Mouse (Mus musculus) limb, embryonic 14.5 days (tissue): Measurements from ENCODE around the gene Tcf7l2. TPM values are rescaled to one million over a fixed set of nuclear protein-coding genes. Genes with fewer than 3 reads are reported as not detected.

Source experiments
- ATAC-seq: fragments of 200-750 bp; cut with Nextera tagmentation; 2 replicates; pipeline ENCODE4 v1.8.0; 2017; ENCODE audit warnings: low read depth, moderate number of reproducible peaks, moderate TSS enrichment; ENCODE audit not compliant: low FRiP score
- DNase-seq: peaks from one replicate; pipeline ENCODE4 v3.0.0-alpha.2; 2015; ENCODE audit warnings: low spot score
- H3K27ac ChIP-seq: fragments of 300-500 bp; sonication (generic); replicated peaks from 2 replicates; pipeline ENCODE4 v1.5.1; 2014; ENCODE audit warnings: low read depth, mild to moderate bottlenecking, low read length, moderate library complexity, mixed read lengths
- H3K27me3 ChIP-seq: fragments of 300-500 bp; sonication (generic); 2 replicates; pipeline ENCODE4 v1.6.1; 2014; ENCODE audit warnings: low read length, mixed read lengths; ENCODE audit not compliant: control insufficient read depth, insufficient read depth
- H3K36me3 ChIP-seq: fragments of 300-500 bp; sonication (generic); 2 replicates; pipeline ENCODE4 v1.6.1; 2014; ENCODE audit warnings: mild to moderate bottlenecking, low read length, moderate library complexity, mixed read lengths; ENCODE audit not compliant: control insufficient read depth, insufficient read depth
- H3K4me1 ChIP-seq: fragments of 300-500 bp; sonication (generic); 2 replicates; pipeline ENCODE4 v1.6.1; 2014; ENCODE audit warnings: antibody characterized with exemption, low read length, mixed read lengths; ENCODE audit not compliant: control insufficient read depth, insufficient read depth
- H3K4me2 ChIP-seq: fragments of 300-500 bp; sonication (generic); replicated peaks from 2 replicates; pipeline ENCODE4 v1.6.1; 2014; ENCODE audit warnings: low read depth, mild to moderate bottlenecking, low read length, moderate library complexity; ENCODE audit not compliant: severe bottlenecking
- H3K4me3 ChIP-seq: fragments of 300-500 bp; sonication (generic); replicated peaks from 2 replicates; pipeline ENCODE4 v1.5.1; 2014; ENCODE audit warnings: low read length
- H3K9ac ChIP-seq: fragments of 300-500 bp; sonication (generic); 2 replicates; pipeline ENCODE4 v1.6.1; 2014; ENCODE audit warnings: mild to moderate bottlenecking, low read depth, low read length, moderate library complexity; ENCODE audit not compliant: severe bottlenecking
- H3K9me3 ChIP-seq: fragments of 300-500 bp; sonication (generic); 2 replicates; pipeline ENCODE4 v1.6.1; 2016; ENCODE audit warnings: low read length; ENCODE audit not compliant: control insufficient read depth
- POLR2A ChIP-seq: fragments of 200-500 bp; IDR thresholded peaks from 2 replicates; pipeline ENCODE4 v1.8.0; 2012; ENCODE audit warnings: inconsistent platforms, mild to moderate bottlenecking, moderate library complexity, borderline replicate concordance; ENCODE audit not compliant: insufficient read depth, insufficient read length; ENCODE audit errors: extremely low read depth
- WGBS: fragments of 180-500 bp; shearing (Covaris S2); extraction: QIAGEN DNeasy Blood & Tissue Kit; methylation state at CpG from one replicate; pipeline ENCODE4 v1.1.7; 2014; 5-methylcytosine and 5-hydroxymethylcytosine counted together
- polyA plus RNA-seq, 2 experiments: library from polyadenylated mRNA; depleted of rRNA in 1 of 2; stranded (reverse) in 1 of 2; unstranded in 1 of 2; fragments of >200 nt; fragmentation: Nextera tagmentation in 1 of 2; extraction: Ambion mirVana in 1 of 2; gene quantifications; 2 replicates each; pipeline versions ENCODE4 v1.2.1 to v1.2.3; 2012 to 2014

Tcf7l2 gene
- polyA plus RNA-seq, 2 experiments, result 51.6 to 134 TPM

DNA sequence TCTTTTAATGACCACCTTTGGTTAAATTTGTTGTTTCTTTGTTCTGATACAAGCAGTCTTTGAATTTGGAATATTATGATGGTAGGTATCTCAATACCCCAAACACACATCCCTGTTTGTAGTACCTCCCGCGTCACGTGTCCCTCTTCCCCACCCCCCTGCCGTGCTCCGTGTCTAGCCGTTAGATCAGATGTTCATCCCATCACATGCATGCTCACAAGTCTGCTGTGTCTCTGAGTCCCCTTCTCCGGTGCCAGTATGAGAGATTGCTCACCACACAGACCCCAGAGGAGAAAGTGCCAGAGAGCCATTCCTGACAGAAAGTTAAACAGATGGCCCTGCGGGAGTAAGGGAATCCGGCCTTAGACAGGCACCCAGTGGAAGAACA, 186.0 kb downstream of the Tcf7l2 start:
- 86% methylated on average over 9 of the region's 9 CpGs for WGBS
- 0 out of 2 replicates have a peak, but pooled peaks cover 5% of the 10 kb centered on the region for H3K4me1 ChIP-seq
- no peak for TF ChIP-seq POLR2A
- ATAC-seq (no peak), DNase-seq (no peak)
- H3K27ac ChIP-seq, result no peak overlapping the region
- H3K9me3 ChIP-seq, result no peaks in the 10 kb centered on the region
- H3K4me2 ChIP-seq, result no peak overlapping the region
- peaks cover 59% of the 10 kb centered on the region for H3K36me3 ChIP-seq
- H3K27me3 ChIP-seq, result no peaks in the 10 kb centered on the region
- H3K9ac ChIP-seq, result no peak overlapping the region
- no peak overlapping the region for H3K4me3 ChIP-seq

DNA sequence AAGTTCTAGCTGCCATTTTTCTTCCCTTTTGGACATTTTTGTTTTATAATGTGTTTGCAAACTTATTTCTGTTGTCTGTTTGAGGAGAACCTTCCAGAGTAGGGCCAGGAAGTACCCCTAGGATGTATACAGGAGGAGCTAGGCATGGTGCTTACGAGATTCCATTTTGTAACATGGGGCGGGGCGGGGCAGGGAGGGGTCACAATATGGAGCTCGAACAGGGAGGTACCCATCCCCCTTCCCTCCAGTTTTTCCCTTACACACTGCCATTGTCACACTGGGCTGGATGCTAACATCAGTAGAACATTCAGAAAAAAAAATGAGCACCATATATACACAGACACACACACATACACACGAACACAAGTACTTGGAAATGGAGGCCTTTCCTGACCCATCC, 187.1 kb downstream of the Tcf7l2 start:
- ATAC-seq (no peak), DNase-seq (no peak)
- no peak overlapping the region for H3K4me2 ChIP-seq
- 90% methylated on average over 5 of the region's 5 CpGs for WGBS
- H3K27me3 ChIP-seq, result no peaks in the 10 kb centered on the region
- TF ChIP-seq POLR2A, result no peak
- H3K4me3 ChIP-seq, result no peak overlapping the region
- H3K27ac ChIP-seq, result no peak overlapping the region
- H3K4me1 ChIP-seq, result 0 out of 2 replicates have a peak, but pooled peaks cover 2% of the 10 kb centered on the region
- peaks cover 53% of the 10 kb centered on the region for H3K36me3 ChIP-seq
- H3K9me3 ChIP-seq, result no peaks in the 10 kb centered on the region
- no peak overlapping the region for H3K9ac ChIP-seq

DNA sequence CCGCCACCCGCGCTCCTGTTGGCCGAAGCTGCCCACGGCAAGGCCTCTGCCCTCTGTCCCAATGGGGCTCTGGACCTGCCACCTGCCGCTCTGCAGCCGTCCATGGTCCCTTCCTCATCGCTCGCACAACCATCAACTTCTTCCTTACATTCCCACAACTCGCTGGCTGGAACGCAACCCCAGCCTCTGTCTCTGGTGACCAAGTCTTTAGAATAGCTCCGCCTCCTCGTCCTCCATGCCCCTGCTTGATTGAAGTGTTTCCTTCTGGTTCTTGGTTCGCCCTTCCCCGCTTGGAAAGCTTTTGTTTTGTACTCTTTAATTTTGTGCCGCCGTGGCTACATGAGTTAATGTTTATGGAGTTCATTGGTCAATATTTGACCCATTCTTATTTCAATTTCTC, 190.0 kb downstream of the Tcf7l2 start:
- H3K4me2 ChIP-seq, result no peak overlapping the region
- H3K4me3 ChIP-seq, result no peak overlapping the region
- H3K4me1 ChIP-seq, result no peaks in the 10 kb centered on the region
- H3K9ac ChIP-seq, result no peak overlapping the region
- no peak for TF ChIP-seq POLR2A
- peaks cover 37% of the 10 kb centered on the region for H3K36me3 ChIP-seq
- WGBS, result 95% methylated on average over 17 of the region's 17 CpGs
- no peaks in the 10 kb centered on the region for H3K27me3 ChIP-seq
- ATAC-seq, result no peak
- no peak for DNase-seq
- H3K9me3 ChIP-seq, result no peaks in the 10 kb centered on the region
- no peak overlapping the region for H3K27ac ChIP-seq

DNA sequence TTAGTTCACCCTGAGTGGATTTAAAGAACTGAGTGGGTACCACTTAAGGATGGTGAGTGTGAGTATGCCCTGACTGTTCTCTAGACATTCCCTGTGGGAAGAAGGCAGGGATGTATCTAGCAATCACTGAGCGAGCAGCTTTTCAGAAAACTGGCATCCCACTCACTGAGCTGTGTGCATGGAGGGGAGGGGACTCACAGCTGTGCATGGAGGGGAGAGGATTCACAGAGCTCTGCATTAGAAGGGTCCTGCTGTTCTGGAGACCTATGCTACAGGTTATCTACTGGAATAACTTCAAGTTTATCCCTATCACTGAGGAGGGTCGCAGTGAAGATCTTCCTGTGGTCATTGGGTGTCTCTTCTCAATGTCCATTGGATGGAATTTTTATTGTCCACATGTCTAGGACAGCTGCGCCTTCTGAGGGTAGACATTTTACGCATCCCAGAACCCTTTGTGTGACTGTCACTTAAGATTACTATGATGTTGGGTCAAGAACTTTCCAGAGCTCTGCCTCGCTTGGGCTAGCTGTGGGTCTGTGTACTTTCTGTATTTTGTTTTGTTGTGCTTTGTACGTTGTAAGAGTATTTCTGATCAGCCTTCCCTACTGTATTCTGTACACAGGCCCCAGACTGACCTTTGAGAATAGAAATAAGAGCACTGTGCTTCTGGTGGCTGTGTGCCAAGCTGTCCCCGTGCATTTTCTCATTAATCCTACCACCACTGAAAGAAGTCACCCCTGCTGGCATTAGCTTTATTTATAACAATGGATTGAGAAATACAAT, 192.5 kb downstream of the Tcf7l2 start:
- no peaks in the 10 kb centered on the region for H3K4me1 ChIP-seq
- 75% methylated on average over 7 of the region's 7 CpGs for WGBS
- H3K9ac ChIP-seq, result no peak overlapping the region
- no peak overlapping the region for H3K4me3 ChIP-seq
- ATAC-seq, result no peak
- peaks cover 15% of the 10 kb centered on the region for H3K36me3 ChIP-seq
- 0 out of 2 replicates have a peak, but pooled peaks cover 3% of the 10 kb centered on the region for H3K9me3 ChIP-seq
- no peak for TF ChIP-seq POLR2A
- no peaks in the 10 kb centered on the region for H3K27me3 ChIP-seq
- no peak overlapping the region for H3K4me2 ChIP-seq
- DNase-seq, result no peak
- H3K27ac ChIP-seq, result no peak overlapping the region

DNA sequence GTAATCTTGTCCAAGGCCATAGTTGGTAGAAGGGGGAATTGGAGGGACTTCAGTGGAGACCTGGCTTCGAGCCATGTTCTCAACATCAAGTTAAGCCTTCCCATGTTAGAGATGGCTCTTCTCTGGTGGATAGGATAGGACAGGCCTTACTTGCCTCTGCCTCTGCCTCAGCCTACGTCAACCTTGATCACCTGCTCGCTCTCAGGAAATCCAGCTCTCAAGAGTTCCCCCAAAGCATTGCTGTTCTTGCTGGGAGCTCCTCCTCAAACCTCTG, 193.0 kb downstream of the Tcf7l2 start:
- Histone ChIP-seq H3K4me1 (0 out of 2 replicates have a peak, but pooled peaks cover under 1% of the 10 kb centered on the region), H3K9me3 (0 out of 2 replicates have a peak, but pooled peaks cover 3% of the 10 kb centered on the region), H3K36me3 (peaks cover 15% of the 10 kb centered on the region), H3K4me2 (no peak overlapping the region), H3K27ac (no peak overlapping the region), H3K4me3 (no peak overlapping the region), H3K27me3 (no peaks in the 10 kb centered on the region), H3K9ac (no peak overlapping the region)
- 100% methylated on average over 3 of the region's 3 CpGs for WGBS
- DNase-seq (no peak), ATAC-seq (no peak)
- TF ChIP-seq POLR2A, result no peak
